Mouse (Mus musculus) left cerebral cortex, postnatal 4 days (tissue): ENCODE results near the gene Pard3. TPM values are rescaled to one million over a fixed set of nuclear protein-coding genes. Genes with fewer than 3 reads are reported as not detected.

ENCODE experiments used
- DNase-seq: peaks from one replicate; pipeline ENCODE4 v3.0.0-alpha.2; 2022
- intact Hi-C: fragments of 180-260 bp; cut with DNase I; formaldehyde crosslinking; loops from one replicate; pipeline ENCODE4 v1.15.1; 2025
- total RNA-seq, 2 experiments: library from RNA; stranded (reverse); gene quantifications; 2 replicates each; pipeline ENCODE4 v1.2.3; 2021

The Pard3 gene
- total RNA-seq, 2 experiments from 2014 or later = 25.5 to 27.0 TPM

GRCm38 (mm10) chr8:127452364-127452763 lies 388.7 kb downstream of the Pard3 start:
- intact Hi-C loops = no loop called here

GRCm38 (mm10) chr8:127457901-127458300 lies 394.2 kb downstream of the Pard3 start:
- DNase-seq = no peak
- intact Hi-C loops = no loop called here

More at GRCm38 (mm10) chr8:127452364-127452763, 388.7 kb downstream of the Pard3 start:
- no peak for DNase-seq

GRCm38 (mm10) chr8:127461173-127461572 lies 397.5 kb downstream of the Pard3 start:
- intact Hi-C loops = no loop called here
- DNase-seq = no peak

- intact Hi-C loops = no loop called here
- DNase-seq = no peak
Observed at GRCm38 (mm10) chr8:127462378-127462935, 398.8 kb downstream of the Pard3 start.

GRCm38 (mm10) chr8:127464300-127464699 lies 400.6 kb downstream of the Pard3 start:
- intact Hi-C loops = no loop called here
- DNase-seq = no peak

- intact Hi-C loops = no loop called here
Observed at GRCm38 (mm10) chr8:127472204-127472603, 408.5 kb downstream of the Pard3 start.

GRCm38 (mm10) chr8:127480003-127480402 lies 416.3 kb downstream of the Pard3 start:
- intact Hi-C loops = no loop called here
- no peak for DNase-seq

More at GRCm38 (mm10) chr8:127472204-127472603, 408.5 kb downstream of the Pard3 start:
- no peak for DNase-seq

- intact Hi-C loops = no loop called here
- no peak for DNase-seq
Observed at GRCm38 (mm10) chr8:127485618-127486017, 421.9 kb downstream of the Pard3 start.

GRCm38 (mm10) chr8:127491963-127492362 lies 428.3 kb downstream of the Pard3 start:
- DNase-seq = no peak
- intact Hi-C loops = no loop called here

GRCm38 (mm10) chr8:127495226-127495780 lies 431.6 kb downstream of the Pard3 start:
- peak; percentile 5 for DNase-seq
- intact Hi-C loops = no loop called here

GRCm38 (mm10) chr8:127498997-127499719 lies 435.5 kb downstream of the Pard3 start:
- intact Hi-C loops = no loop called here
- DNase-seq = no peak

- intact Hi-C loops = no loop called here
- DNase-seq = no peak
Observed at GRCm38 (mm10) chr8:127499720-127500114, 436.0 kb downstream of the Pard3 start.

- intact Hi-C loops = no loop called here
- DNase-seq = no peak
Observed at GRCm38 (mm10) chr8:127500206-127500605, 436.5 kb downstream of the Pard3 start.

GRCm38 (mm10) chr8:127501756-127502155 lies 438.1 kb downstream of the Pard3 start:
- DNase-seq = no peak
- intact Hi-C loops = no loop called here

GRCm38 (mm10) chr8:127505286-127505685 lies 441.6 kb downstream of the Pard3 start:
- intact Hi-C loops = no loop called here
- DNase-seq = no peak

- intact Hi-C loops = no loop called here
- no peak for DNase-seq
Observed at GRCm38 (mm10) chr8:127506336-127506735, 442.6 kb downstream of the Pard3 start.

GRCm38 (mm10) chr8:127511341-127511740 lies 447.6 kb downstream of the Pard3 start:
- intact Hi-C loops = no loop called here
- DNase-seq = no peak

- DNase-seq = no peak
- intact Hi-C loops = no loop called here
Observed at GRCm38 (mm10) chr8:127512001-127512573, 448.4 kb downstream of the Pard3 start.

- no peak for DNase-seq
- intact Hi-C loops = no loop called here
Observed at GRCm38 (mm10) chr8:127512580-127512979, 448.9 kb downstream of the Pard3 start.

- DNase-seq = no peak
- intact Hi-C loops = no loop called here
Observed at GRCm38 (mm10) chr8:127514810-127515735, 451.4 kb downstream of the Pard3 start.

GRCm38 (mm10) chr8:127516043-127516442 lies 452.4 kb downstream of the Pard3 start:
- intact Hi-C loops = no loop called here
- no peak for DNase-seq
